Mouse (Mus musculus): ENCODE data around the gene Slc43a1. TPM values are rescaled to one million over a fixed set of nuclear protein-coding genes. Genes with fewer than 3 reads are reported as not detected.
"Not testable (repeated sequence)": the region's sequence is repeated elsewhere in the genome, so short reads cannot be mapped to it uniquely, and the experiment has no call there.

Slc43a1 gene
- polyA plus RNA-seq, 1 experiment from 2014 or later: 20.7 TPM

DNA sequence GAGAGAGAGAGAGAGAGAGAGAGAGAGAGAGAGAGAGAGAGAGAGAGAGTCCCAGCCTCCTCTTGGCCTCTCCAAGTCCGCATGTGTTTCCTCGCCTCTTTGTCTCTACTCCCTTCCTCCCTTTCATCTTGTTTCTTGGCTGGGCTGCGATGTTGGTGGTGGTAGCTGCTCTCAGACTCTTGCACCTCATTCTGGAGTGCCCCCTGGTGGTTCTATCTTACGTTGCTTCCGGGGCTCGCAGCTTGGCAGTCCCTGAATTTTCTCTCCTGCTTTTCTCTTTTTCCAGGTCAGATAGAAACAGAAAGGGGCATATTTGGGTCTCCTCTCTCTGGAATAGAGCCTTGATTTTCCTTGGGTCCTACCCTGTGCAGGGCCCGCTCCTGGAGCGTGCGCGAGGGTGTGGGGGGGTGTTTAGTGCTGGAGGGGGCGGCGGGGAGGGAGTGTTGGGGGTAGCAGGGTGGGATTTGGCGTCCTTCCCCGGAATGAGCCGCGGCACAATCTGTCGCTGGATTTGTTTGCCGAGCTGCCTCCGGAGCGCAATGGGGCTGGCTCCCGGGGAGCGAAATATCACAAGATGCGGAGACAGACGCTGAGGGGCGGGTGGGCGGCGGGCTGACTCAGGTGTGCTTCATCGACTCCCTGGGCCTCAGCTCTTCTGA, 50.1 kb downstream of the Slc43a1 start:
- Histone ChIP-seq H3K36me3 (no peaks in the 10 kb centered on the region), H3K27me3 (peaks cover 77% of the 10 kb centered on the region), H3K9ac (0 out of 2 replicates have a peak overlapping the region, but pooled peaks have one; percentile 7), H3K27ac (no peak overlapping the region), H3K4me3 (replicated peaks) (peak overlapping the region; percentile 36), H3K4me1 (peaks cover 43% of the 10 kb centered on the region), H3K9me3 (replicated peaks) (no peaks in the 10 kb centered on the region), H3K4me2 (peak overlapping the region; percentile 92)
- no peak for ATAC-seq (replicated peaks; ENCODE audit: low FRiP score)
- WGBS: 1% methylated on average over 28 of the region's 28 CpGs

DNA sequence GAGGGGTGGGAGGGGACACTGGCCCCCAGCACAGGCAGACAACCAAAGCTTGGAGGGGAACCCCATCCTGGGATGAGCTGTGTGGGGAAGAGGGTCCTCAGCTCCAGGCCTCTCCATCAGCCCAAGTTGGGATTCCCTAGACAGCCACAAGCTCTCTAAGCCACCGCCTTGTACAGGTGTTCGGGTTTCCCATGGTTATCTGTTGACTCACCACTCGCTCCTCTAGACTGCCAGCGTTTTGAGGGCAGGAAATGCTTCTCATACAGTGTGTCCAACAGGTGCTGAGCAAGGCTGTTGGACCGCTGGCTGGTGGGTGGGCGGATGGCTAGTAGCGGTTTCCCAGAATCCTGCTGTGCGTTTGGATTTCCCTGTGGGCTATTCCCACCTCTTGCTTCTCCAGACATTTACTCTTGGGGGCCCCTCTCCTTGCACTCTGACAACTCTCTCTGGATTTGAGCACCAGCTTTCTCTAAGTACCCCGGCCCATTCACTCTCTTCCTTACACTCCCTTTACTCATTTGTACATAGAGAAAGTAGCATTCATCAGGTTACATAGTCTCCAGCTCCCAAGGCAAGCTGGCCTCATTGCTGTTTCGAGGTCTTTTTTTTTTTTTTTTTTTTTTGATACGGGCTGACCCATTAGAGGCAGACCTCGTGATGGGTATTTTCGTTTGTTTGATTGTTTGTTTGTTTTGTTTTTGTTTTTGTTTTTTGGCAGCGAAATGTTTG, 50.8 kb downstream of the Slc43a1 start:
- no peak overlapping the region for H3K27ac ChIP-seq
- H3K27me3 ChIP-seq: peaks cover 73% of the 10 kb centered on the region
- peak overlapping the region; percentile 36 for H3K4me3 ChIP-seq (replicated peaks)
- no peaks in the 10 kb centered on the region for H3K36me3 ChIP-seq
- no peak overlapping the region for H3K9ac ChIP-seq
- H3K4me2 ChIP-seq: peak overlapping the region; percentile 92
- WGBS: 12% methylated on average over 14 of the region's 14 CpGs
- H3K9me3 ChIP-seq (replicated peaks): no peaks in the 10 kb centered on the region
- peaks cover 38% of the 10 kb centered on the region for H3K4me1 ChIP-seq
- no peak for ATAC-seq (replicated peaks; ENCODE audit: low FRiP score)

DNA sequence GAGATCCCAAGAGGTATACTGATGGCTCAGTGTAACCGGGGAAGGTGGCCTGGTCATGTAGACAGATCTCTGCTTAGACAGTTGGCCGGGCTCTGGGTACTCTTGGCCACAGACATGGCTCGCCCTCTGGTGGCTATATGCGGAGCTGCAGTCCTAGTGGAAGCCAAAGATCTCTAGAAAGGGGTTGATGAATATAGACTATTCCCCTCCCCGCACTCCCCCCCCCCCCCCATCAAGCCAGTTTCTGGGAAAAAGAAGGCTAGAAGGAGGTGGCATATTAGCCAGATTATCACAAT, 51.3 kb downstream of the Slc43a1 start:
- WGBS: 2% methylated on average over 5 of the region's 5 CpGs
- no peak overlapping the region for H3K9ac ChIP-seq
- peaks cover 38% of the 10 kb centered on the region for H3K4me1 ChIP-seq
- H3K27ac ChIP-seq: no peak overlapping the region
- ATAC-seq (replicated peaks; ENCODE audit: low FRiP score): peak; percentile 43
- no peak overlapping the region for H3K4me3 ChIP-seq (replicated peaks)
- H3K27me3 ChIP-seq: peaks cover 67% of the 10 kb centered on the region
- H3K36me3 ChIP-seq: no peaks in the 10 kb centered on the region
- H3K9me3 ChIP-seq (replicated peaks): no peaks in the 10 kb centered on the region
- H3K4me2 ChIP-seq: peak overlapping the region; percentile 10; the same call in 1 of the 2 replicates

DNA sequence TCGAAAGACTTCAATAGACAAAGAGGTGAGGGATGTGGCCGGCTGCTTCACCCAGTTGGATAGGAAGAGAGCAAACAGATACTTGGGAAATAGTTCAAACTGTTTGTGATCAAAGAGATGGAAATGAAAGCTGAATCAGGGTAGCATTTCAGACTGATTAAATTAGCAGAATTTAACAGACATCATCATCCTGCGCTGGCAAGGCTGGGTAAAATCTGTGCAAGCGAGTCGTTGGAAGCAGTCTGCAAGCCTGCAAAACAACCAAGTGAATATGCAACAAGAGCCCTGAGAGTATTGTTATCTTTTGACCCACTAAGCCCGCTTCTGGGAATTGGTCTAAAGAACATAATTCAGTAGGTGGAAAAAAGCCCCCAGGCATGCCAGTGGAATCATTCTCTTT, 54.7 kb downstream of the Slc43a1 start:
- no peak overlapping the region for H3K4me3 ChIP-seq (replicated peaks)
- H3K27ac ChIP-seq: no peak overlapping the region
- no peak for ATAC-seq (replicated peaks; ENCODE audit: low FRiP score)
- H3K9ac ChIP-seq: no peak overlapping the region
- peaks cover 13% of the 10 kb centered on the region for H3K4me1 ChIP-seq
- H3K36me3 ChIP-seq: no peaks in the 10 kb centered on the region
- no peaks in the 10 kb centered on the region for H3K9me3 ChIP-seq (replicated peaks)
- H3K4me2 ChIP-seq: no peak overlapping the region
- peaks cover 34% of the 10 kb centered on the region for H3K27me3 ChIP-seq
- 56% methylated on average over 6 of the region's 6 CpGs for WGBS

DNA sequence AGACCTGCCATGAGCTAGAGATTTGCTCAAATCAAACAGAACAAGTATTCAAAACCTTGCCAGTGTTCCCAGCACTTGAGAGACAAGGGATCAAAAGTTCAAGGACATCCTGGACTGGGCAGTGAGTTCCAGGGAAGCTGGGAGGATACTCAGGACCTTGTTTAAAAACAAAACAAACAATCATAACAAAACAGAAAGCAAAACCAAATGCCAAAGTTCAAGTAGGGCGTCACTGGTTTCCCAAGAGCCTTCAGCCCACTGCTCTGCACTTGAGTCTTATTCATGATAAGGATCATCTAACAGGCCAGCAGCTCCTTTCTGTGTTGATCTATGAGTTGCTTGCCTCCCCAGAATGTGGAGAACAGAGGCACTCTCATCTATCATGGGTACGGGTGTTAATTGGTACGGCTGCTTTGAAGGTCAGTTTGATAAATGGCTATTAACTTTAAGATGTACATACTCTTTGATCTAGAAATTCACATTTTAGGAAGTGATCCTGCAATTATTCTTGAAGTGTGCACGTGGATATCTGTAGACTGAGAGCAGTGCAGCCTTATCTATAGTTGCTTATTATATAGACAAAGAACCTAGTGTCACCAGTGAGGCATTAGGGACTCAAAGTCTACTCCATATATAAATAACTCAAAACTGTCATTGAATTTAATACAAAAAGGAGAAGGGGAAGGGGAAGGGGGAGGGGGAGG, 57.0 kb downstream of the Slc43a1 start:
- ATAC-seq (replicated peaks; ENCODE audit: low FRiP score): no peak
- Histone ChIP-seq H3K36me3 (no peaks in the 10 kb centered on the region), H3K27me3 (peaks cover 18% of the 10 kb centered on the region), H3K4me1 (no peaks in the 10 kb centered on the region), H3K4me3 (replicated peaks) (no peak overlapping the region), H3K9ac (no peak overlapping the region), H3K4me2 (no peak overlapping the region), H3K9me3 (replicated peaks) (no peaks in the 10 kb centered on the region), H3K27ac (no peak overlapping the region)
- 33% methylated on average over 4 of the region's 4 CpGs for WGBS

DNA sequence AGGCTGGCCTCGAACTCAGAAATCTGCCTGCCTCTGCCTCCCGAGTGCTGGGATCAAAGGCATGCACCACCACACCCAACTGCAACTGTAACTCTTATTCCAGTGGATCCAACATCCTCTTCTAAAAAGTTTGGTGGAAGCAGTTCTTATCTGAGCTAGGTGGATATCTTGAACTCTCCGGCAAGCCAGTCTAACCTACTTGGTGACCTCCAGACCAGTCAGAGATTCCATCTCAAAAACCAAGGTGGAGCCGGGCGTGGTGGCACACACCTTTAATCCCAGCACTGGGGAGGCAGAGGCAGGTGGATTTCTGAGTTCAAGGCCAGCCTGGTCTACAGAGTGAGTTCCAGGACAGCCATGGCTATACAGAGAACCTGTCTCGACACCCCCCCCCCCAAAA, 58.0 kb downstream of the Slc43a1 start:
- not testable (repeated sequence) for ATAC-seq (replicated peaks; ENCODE audit: low FRiP score); H3K9ac ChIP-seq; H3K4me2 ChIP-seq; H3K4me1 ChIP-seq; H3K36me3 ChIP-seq; H3K4me3 ChIP-seq (replicated peaks); H3K27ac ChIP-seq; H3K9me3 ChIP-seq (replicated peaks)
- 90% methylated on average over 6 of the region's 6 CpGs for WGBS
- H3K27me3 ChIP-seq: peaks cover 15% of the 10 kb centered on the region

DNA sequence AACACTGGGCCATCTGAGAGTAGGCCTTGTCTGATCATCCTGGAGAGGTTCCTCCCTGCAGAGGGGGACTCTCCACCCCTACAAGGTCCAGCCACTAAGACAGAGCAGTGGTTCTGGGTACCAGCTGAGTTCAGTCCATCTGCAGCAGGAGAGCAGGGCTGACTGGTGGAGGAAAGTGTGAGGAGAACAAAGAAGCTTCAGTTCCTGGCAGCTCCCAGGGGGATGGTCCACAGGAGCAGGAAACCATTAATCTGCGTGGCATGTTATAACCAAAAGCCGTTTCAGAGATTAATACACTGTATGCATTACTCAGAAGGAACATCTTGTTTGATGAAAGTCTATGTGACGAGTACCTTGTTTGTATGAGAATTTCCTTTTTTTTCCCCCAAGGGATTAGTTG, 74.1 kb downstream of the Slc43a1 start:
- no peak for ATAC-seq (replicated peaks; ENCODE audit: low FRiP score)
- 42% methylated on average over 3 of the region's 3 CpGs for WGBS
- Histone ChIP-seq H3K27me3 (no peaks in the 10 kb centered on the region), H3K27ac (no peak overlapping the region), H3K9ac (no peak overlapping the region), H3K4me3 (replicated peaks) (no peak overlapping the region), H3K36me3 (no peaks in the 10 kb centered on the region), H3K4me1 (no peaks in the 10 kb centered on the region), H3K9me3 (replicated peaks) (no peaks in the 10 kb centered on the region), H3K4me2 (no peak overlapping the region)

Other genes with a start within 250 kb of the Slc43a1 start
- gene Ctnnd1, start 188.1 kb upstream of the Slc43a1 start, polyA plus RNA-seq (2015; fragmentation: Nextera tagmentation; extraction: Ambion mirVana): 50.3 and 54.7 TPM in 2 replicates
- 0.26 and 0.34 TPM in 2 replicates for gene Btbd18, start 179.8 kb upstream of the Slc43a1 start, polyA plus RNA-seq (2015; fragmentation: Nextera tagmentation; extraction: Ambion mirVana)
- gene Selenoh, start 168.1 kb upstream of the Slc43a1 start, polyA plus RNA-seq (2015; fragmentation: Nextera tagmentation; extraction: Ambion mirVana): 355 and 388 TPM in 2 replicates
- not detected in 2 replicates for gene Gm28635, start 160.8 kb upstream of the Slc43a1 start, polyA plus RNA-seq (2015; fragmentation: Nextera tagmentation; extraction: Ambion mirVana)
- gene Med19, start 160.4 kb upstream of the Slc43a1 start, polyA plus RNA-seq (2015; fragmentation: Nextera tagmentation; extraction: Ambion mirVana): 41.3 and 44.4 TPM in 2 replicates
- 174 and 179 TPM in 2 replicates for gene Tmx2, start 159.7 kb upstream of the Slc43a1 start, polyA plus RNA-seq (2015; fragmentation: Nextera tagmentation; extraction: Ambion mirVana)
- 29.8 and 30.2 TPM in 2 replicates for gene Zdhhc5, start 123.7 kb upstream of the Slc43a1 start, polyA plus RNA-seq (2015; fragmentation: Nextera tagmentation; extraction: Ambion mirVana)
- 29.1 and 31.6 TPM in 2 replicates for gene Clp1, start 111.5 kb upstream of the Slc43a1 start, polyA plus RNA-seq (2015; fragmentation: Nextera tagmentation; extraction: Ambion mirVana)
- 8.7 and 9.4 TPM in 2 replicates for gene Ypel4, start 104.8 kb upstream of the Slc43a1 start, polyA plus RNA-seq (2015; fragmentation: Nextera tagmentation; extraction: Ambion mirVana)
- 13.2 and 13.7 TPM in 2 replicates for gene Gm19426, start 95.2 kb upstream of the Slc43a1 start, polyA plus RNA-seq (2015; fragmentation: Nextera tagmentation; extraction: Ambion mirVana)
- gene Serping1, start 63.4 kb upstream of the Slc43a1 start, polyA plus RNA-seq (2015; fragmentation: Nextera tagmentation; extraction: Ambion mirVana): 86.7 and 109 TPM in 2 replicates
- gene Ube2l6, start 40.0 kb upstream of the Slc43a1 start, polyA plus RNA-seq (2015; fragmentation: Nextera tagmentation; extraction: Ambion mirVana): 42.8 and 51.1 TPM in 2 replicates
- gene Smtnl1, start 16.2 kb upstream of the Slc43a1 start, polyA plus RNA-seq (2015; fragmentation: Nextera tagmentation; extraction: Ambion mirVana): 0.42 and 0.43 TPM in 2 replicates
- gene Timm10, start 11.9 kb upstream of the Slc43a1 start, polyA plus RNA-seq (2015; fragmentation: Nextera tagmentation; extraction: Ambion mirVana): 54.2 and 54.4 TPM in 2 replicates
- 1.2 and 1.6 TPM in 2 replicates for gene Rtn4rl2, start 47.9 kb downstream of the Slc43a1 start, polyA plus RNA-seq (2015; fragmentation: Nextera tagmentation; extraction: Ambion mirVana)
- gene Slc43a3, start 97.7 kb downstream of the Slc43a1 start, polyA plus RNA-seq (2015; fragmentation: Nextera tagmentation; extraction: Ambion mirVana): 52.4 and 56.3 TPM in 2 replicates
- gene Prg2, start 141.6 kb downstream of the Slc43a1 start, polyA plus RNA-seq (2015; fragmentation: Nextera tagmentation; extraction: Ambion mirVana): 0.27 and 0.77 TPM in 2 replicates
- gene Prg3, start 149.4 kb downstream of the Slc43a1 start, polyA plus RNA-seq (2015; fragmentation: Nextera tagmentation; extraction: Ambion mirVana): not detected in 2 replicates
- gene Ssrp1, start 198.4 kb downstream of the Slc43a1 start, polyA plus RNA-seq (2015; fragmentation: Nextera tagmentation; extraction: Ambion mirVana): 299 and 307 TPM in 2 replicates
- 0.90 and 1.3 TPM in 2 replicates for gene P2rx3, start 198.6 kb downstream of the Slc43a1 start, polyA plus RNA-seq (2015; fragmentation: Nextera tagmentation; extraction: Ambion mirVana)
- gene Tnks1bp1, start 209.2 kb downstream of the Slc43a1 start, polyA plus RNA-seq (2015; fragmentation: Nextera tagmentation; extraction: Ambion mirVana): 29.2 and 39.2 TPM in 2 replicates